Mouse (Mus musculus) kidney, postnatal 0 days (tissue): ENCODE measurements around the gene Arhgef1. TPM values are rescaled to one million over a fixed set of nuclear protein-coding genes. Genes with fewer than 3 reads are reported as not detected.
A peak's percentile ranks its signal among the peaks of the same experiment; 100 is the strongest.

ENCODE experiments used
- ATAC-seq: fragments of 200-750 bp; cut with Nextera tagmentation; replicated peaks from 2 replicates; pipeline ENCODE4 v1.8.0; 2017; ENCODE audit warnings: low read depth, moderate number of reproducible peaks, moderate TSS enrichment, moderate library complexity; ENCODE audit not compliant: low FRiP score
- DNase-seq: peaks from one replicate; pipeline ENCODE4 v3.0.0-alpha.2; 2016; ENCODE audit warnings: low spot score
- H3K27ac ChIP-seq: fragments of 300-500 bp; sonication (generic); 2 replicates; pipeline ENCODE4 v1.5.1; 2014; ENCODE audit warnings: mild to moderate bottlenecking
- H3K27me3 ChIP-seq: fragments of 300-500 bp; sonication (generic); 2 replicates; pipeline ENCODE4 v1.6.1; 2014; ENCODE audit warnings: low read length, mixed read lengths; ENCODE audit not compliant: insufficient read depth
- H3K36me3 ChIP-seq: fragments of 300-500 bp; sonication (generic); 2 replicates; pipeline ENCODE4 v1.6.1; 2014; ENCODE audit warnings: low read length, mixed read lengths; ENCODE audit not compliant: insufficient read depth
- H3K4me1 ChIP-seq: fragments of 300-500 bp; sonication (generic); replicated peaks from 2 replicates; pipeline ENCODE4 v1.6.1; 2014; ENCODE audit warnings: antibody characterized with exemption, low read length, mixed read lengths; ENCODE audit not compliant: insufficient read depth
- H3K4me2 ChIP-seq: fragments of 300-500 bp; sonication (generic); 2 replicates; pipeline ENCODE4 v1.6.1; 2014; ENCODE audit warnings: mild to moderate bottlenecking, low read length, moderate library complexity, mixed read lengths
- H3K4me3 ChIP-seq: fragments of 300-500 bp; sonication (generic); replicated peaks from 2 replicates; pipeline ENCODE4 v1.5.1; 2014; ENCODE audit warnings: low read depth, low read length
- H3K9ac ChIP-seq: fragments of 300-500 bp; sonication (generic); 2 replicates; pipeline ENCODE4 v1.6.1; 2014; ENCODE audit warnings: low read depth, low read length
- H3K9me3 ChIP-seq: fragments of 300-500 bp; sonication (generic); replicated peaks from 2 replicates; pipeline ENCODE4 v1.6.1; 2016; ENCODE audit warnings: low read length, inconsistent platforms, mixed read lengths
- CTCF ChIP-seq: IDR thresholded peaks from 2 replicates; pipeline ENCODE4 v1.5.1; 2016; ENCODE audit warnings: antibody characterized with exemption, low read depth, mild to moderate bottlenecking, moderate library complexity
- WGBS: fragments of 180-500 bp; shearing (Covaris S2); extraction: QIAGEN DNeasy Blood & Tissue Kit; methylation state at CpG from one replicate; pipeline ENCODE4 v1.1.7; 2014; 5-methylcytosine and 5-hydroxymethylcytosine counted together
- microRNA-seq: library from miRNA; unstranded; fragments of <30 nt; microRNA quantifications from one replicate; pipeline ENCODE4, GENCODE M21; 2016
- polyA plus RNA-seq: library from polyadenylated mRNA; unstranded; fragments of >200 nt; fragmentation: Nextera tagmentation; extraction: Ambion mirVana; gene quantifications from 2 replicates; pipeline ENCODE4 v1.2.1, GENCODE M21; 2015

The Arhgef1 gene
- polyA plus RNA-seq, 1 experiment from 2014 or later: 63.6 TPM

DNA sequence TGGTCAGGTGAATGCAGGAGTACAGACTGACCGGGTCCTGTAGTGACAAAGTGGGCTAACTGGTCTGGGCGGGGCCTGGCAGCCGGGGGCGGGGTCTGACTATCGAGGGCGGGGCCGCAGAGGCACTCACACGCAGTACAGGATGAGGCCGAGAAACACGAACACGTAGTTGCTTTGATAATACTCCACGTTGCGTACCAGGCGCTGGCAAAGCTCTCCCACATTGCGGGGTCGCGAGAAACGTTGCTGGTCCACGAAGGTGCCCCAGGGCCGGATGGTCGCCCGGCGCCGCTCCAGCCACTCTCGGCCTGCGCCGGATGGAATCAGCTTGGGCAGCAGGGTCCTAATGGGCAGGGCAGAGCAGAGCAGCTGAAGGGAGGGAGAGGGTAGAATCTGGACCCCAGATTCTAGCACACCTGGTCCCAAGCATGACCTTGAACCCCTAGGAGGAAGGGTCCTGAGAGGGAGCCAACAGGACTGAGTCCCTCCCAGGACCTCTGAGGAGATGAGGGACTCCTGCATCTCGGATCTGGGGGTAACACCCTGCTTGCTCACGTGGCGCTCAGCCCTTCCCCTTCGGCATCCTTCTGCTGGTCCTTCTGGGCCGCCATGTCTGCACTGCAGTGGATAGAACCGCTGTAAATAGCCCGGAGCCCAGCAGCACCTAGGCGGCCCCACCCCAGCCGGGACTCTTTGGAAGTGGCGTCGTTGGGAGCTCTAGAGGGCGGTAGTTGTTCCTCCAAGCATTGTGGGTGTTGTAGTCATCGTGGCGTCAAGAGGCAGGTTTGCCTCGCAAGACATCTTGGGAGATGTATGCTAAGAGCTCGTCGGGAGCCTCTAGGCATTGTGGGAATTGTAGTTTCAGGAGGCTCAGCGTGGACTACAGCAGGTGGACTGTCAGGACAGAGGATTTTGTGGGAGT, 69.5 kb downstream of the Arhgef1 start, which contains the start of gene Rabac1:
Gene Rabac1, minus strand, starts transcription at position 783 of the 922 bp plus-strand sequence.
- ATAC-seq: peak; percentile 91
- peak; percentile 98 for DNase-seq
- Histone ChIP-seq H3K4me2 (peak within 1 kb of the TSS; percentile 79), H3K9ac (peak within 1 kb of the TSS; percentile 79), H3K4me1 (no peaks in the 10 kb centered on the region; the same call in 1 of the 2 replicates), H3K9me3 (no peaks in the 10 kb centered on the region), H3K4me3 (peak within 1 kb of the TSS; percentile 91), H3K27ac (peak within 1 kb of the TSS; percentile 86), H3K27me3 (no peaks in the 10 kb centered on the region), H3K36me3 (no peaks in the 10 kb centered on the region)
- under 1% methylated on average over 45 of the region's 45 CpGs for WGBS
- peak; percentile 65 for TF ChIP-seq CTCF

- Histone ChIP-seq H3K27me3 (no peaks in the 10 kb centered on the region), H3K4me3 (no peak overlapping the region), H3K4me2 (no peak overlapping the region), H3K27ac (no peak overlapping the region), H3K4me1 (no peaks in the 10 kb centered on the region; the same call in 1 of the 2 replicates), H3K9me3 (no peaks in the 10 kb centered on the region), H3K9ac (no peak overlapping the region), H3K36me3 (no peaks in the 10 kb centered on the region)
- ATAC-seq (no peak), DNase-seq (no peak)
- TF ChIP-seq CTCF: no peak
- WGBS: 74% methylated on average over 4 of the region's 4 CpGs
Measured at GRCm38 (mm10) chr7:24973208-24973607, 70.5 kb downstream of the Arhgef1 start.

GRCm38 (mm10) chr7:24973902-24974301, 71.2 kb downstream of the Arhgef1 start:
- Histone ChIP-seq H3K4me2 (no peak overlapping the region), H3K27ac (no peak overlapping the region), H3K36me3 (no peaks in the 10 kb centered on the region), H3K4me1 (no peaks in the 10 kb centered on the region; the same call in 1 of the 2 replicates), H3K4me3 (no peak overlapping the region), H3K9ac (no peak overlapping the region), H3K27me3 (no peaks in the 10 kb centered on the region), H3K9me3 (no peaks in the 10 kb centered on the region)
- no peak for ATAC-seq
- WGBS: 50% methylated on average over 5 of the region's 5 CpGs
- no peak for DNase-seq
- no peak for TF ChIP-seq CTCF

GRCm38 (mm10) chr7:24974893-24975595, 72.3 kb downstream of the Arhgef1 start:
- Histone ChIP-seq H3K4me3 (no peak overlapping the region), H3K36me3 (no peaks in the 10 kb centered on the region), H3K9ac (no peak overlapping the region), H3K9me3 (no peaks in the 10 kb centered on the region), H3K4me2 (no peak overlapping the region), H3K27me3 (no peaks in the 10 kb centered on the region), H3K27ac (no peak overlapping the region), H3K4me1 (no peaks in the 10 kb centered on the region; the same call in 1 of the 2 replicates)
- TF ChIP-seq CTCF: peak; percentile 79
- WGBS: 29% methylated on average over 9 of the region's 9 CpGs
- ATAC-seq: no peak
- peak; percentile 76 for DNase-seq

Small RNA genes within 50 kb of the gene (microRNA-seq; reads per million reads assigned to microRNA genes)
- not detected for gene Mir7046

Other genes with a start within 250 kb of the Arhgef1 start
- not detected in 2 replicates for gene Tex101, start 226.2 kb upstream of the Arhgef1 start, polyA plus RNA-seq
- not detected in 2 replicates for gene BC049730, start 193.7 kb upstream of the Arhgef1 start, polyA plus RNA-seq
- gene Gm4763, start 176.0 kb upstream of the Arhgef1 start, polyA plus RNA-seq: not detected in 2 replicates
- 0.05 and 0.36 TPM in 2 replicates for gene Cd177, start 142.6 kb upstream of the Arhgef1 start, polyA plus RNA-seq
- 0.11 and 0.22 TPM in 2 replicates for gene Ceacam10, start 125.7 kb upstream of the Arhgef1 start, polyA plus RNA-seq
- 16.5 and 18.6 TPM in 2 replicates for gene Gm9844, start 40.7 kb upstream of the Arhgef1 start, polyA plus RNA-seq
- not detected in 2 replicates for gene Lypd4, start 33.0 kb upstream of the Arhgef1 start, polyA plus RNA-seq
- 0.12 and 0.19 TPM in 2 replicates for gene Dmrtc2, start 32.9 kb upstream of the Arhgef1 start, polyA plus RNA-seq
- 2,933 and 3,330 TPM in 2 replicates for gene Rps19, start 18.5 kb upstream of the Arhgef1 start, polyA plus RNA-seq
- gene Cd79a, start 5.5 kb upstream of the Arhgef1 start, polyA plus RNA-seq: 1.7 and 2.7 TPM in 2 replicates
- gene Gm4881, start 41.6 kb downstream of the Arhgef1 start, polyA plus RNA-seq: not detected in 2 replicates
- 292 and 315 TPM in 2 replicates for gene Rabac1, start 69.8 kb downstream of the Arhgef1 start, polyA plus RNA-seq
- 0.32 and 0.36 TPM in 2 replicates for gene Atp1a3, start 103.0 kb downstream of the Arhgef1 start, polyA plus RNA-seq
- 3.4 and 3.5 TPM in 2 replicates for gene Grik5, start 169.4 kb downstream of the Arhgef1 start, polyA plus RNA-seq
- gene Zfp574, start 169.7 kb downstream of the Arhgef1 start, polyA plus RNA-seq: 23.5 and 24.9 TPM in 2 replicates